Mouse (Mus musculus) cerebellum, postnatal 10 days (tissue): Measurements from ENCODE around the gene Asb16.

ENCODE experiments used
- DNase-seq, 2 experiments: peaks; one replicate each; pipeline ENCODE4 v3.0.0; 2021; ENCODE audit warnings: mixed read lengths in 2 of 2

Asb16 gene

DNA sequence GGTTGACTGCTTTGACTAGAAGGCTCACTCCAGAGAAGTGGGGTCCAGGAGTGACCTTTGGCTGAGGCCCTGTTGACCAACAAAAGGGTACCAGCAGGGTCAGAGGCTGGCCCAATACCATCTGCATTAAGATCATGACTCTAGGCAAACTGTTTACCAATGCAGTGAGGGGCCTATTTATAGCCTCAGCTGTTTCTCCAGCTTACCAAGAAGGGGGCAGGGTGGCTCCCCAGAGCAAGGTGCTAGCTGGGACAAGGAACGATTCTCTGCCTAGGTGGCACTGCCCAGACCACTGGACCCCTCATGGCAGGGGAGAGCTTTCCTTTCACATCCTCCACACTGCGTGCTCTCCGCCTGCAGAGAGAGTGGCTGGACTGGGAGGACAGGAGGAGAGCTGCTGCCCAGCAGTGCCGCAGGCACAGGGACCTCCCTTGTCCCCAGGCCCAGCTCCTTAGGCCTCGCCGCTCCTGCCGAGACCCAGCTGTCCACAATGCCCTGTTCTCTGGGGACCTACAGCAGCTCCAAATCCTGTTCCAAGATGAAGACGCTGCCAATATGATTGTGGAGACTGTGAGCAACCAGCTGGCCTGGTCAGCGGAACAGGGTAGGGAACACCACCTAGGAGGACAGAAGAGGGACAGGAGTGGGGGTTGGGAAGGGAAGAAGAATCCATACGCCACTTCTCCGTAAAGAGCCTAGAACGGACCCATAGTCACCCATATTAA is at the start of gene Asb16:
Gene Asb16 (plus strand): TSS at position 224 of the 725 bp plus-strand sequence.
- no peak for DNase-seq

DNA sequence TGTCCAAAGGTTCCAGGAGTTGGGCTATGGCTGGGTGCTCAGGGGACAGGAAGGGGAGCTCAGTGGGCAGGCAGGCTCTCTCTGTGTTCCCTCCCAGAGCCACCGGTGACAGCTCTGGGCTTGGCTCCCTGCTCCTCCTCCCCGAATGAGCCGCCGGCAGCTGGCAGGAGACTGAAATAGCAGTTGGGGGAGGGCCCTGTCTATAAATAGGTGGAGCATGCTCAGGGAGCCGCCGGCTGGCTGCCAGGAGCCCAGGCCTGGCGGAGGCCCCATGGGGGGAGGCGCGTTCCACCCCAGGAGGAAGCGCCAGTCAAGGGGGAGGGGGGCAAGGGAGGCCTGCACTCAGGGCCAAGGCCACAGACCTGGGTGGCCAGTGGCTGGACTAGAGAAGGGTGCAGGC is 49.8 kb upstream of the Asb16 start:
- peak; percentile 92 to 95 for DNase-seq

DNA sequence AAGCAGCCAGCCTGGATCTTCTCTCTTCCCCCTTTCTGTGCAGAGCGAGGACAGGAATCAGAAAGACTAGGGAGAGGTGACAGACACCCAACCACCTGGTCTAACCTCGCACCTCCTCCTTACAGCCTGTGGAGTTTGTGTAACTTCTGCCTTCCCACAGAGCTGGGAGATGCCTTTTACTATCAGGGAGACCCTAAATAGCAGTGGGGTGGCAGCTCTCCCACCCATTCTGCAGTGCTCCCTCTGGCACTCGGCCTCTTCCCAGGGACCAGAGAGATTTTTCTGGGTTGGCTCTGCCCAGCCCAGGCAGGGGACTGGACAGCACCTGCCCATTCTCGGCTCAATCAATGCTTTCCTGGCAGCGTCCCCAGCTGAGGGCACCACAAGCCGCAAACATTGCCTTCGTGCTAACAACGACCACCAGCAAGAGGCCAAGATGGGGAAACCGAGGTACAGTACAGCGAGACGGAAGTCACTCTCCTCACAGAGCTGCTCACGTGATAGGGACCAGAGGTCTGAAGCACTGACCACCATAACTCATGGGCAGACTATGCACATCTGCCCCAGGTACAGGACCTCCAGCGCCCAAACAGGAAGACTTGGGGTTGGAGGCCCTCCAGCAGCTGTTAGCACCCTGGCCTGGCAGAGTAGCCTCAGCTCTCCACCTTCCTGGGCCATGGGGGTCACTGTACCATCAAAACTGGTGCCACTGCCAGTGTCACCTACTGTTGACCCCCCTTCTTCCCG is 49.1 kb upstream of the Asb16 start:
- DNase-seq: peak; percentile 67 to 74

DNA sequence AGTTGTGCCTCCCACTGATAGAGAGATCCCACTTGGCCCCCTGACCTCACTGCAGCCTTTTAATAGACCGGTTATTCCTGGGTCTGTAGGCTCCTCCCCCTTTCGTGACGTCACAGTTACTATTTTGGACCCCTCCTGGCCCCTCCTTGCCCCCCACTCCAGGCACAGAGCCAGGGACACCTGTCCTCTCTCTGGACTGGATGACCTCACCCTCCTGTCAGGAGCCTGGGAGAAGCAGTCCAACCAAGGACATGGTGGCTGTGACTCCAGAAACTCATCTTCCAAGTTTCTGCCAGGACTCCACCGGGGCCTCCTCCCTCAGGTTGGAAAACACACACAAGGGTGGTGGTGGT is 48.6 kb upstream of the Asb16 start:
- peak; percentile 71 to 75 for DNase-seq

DNA sequence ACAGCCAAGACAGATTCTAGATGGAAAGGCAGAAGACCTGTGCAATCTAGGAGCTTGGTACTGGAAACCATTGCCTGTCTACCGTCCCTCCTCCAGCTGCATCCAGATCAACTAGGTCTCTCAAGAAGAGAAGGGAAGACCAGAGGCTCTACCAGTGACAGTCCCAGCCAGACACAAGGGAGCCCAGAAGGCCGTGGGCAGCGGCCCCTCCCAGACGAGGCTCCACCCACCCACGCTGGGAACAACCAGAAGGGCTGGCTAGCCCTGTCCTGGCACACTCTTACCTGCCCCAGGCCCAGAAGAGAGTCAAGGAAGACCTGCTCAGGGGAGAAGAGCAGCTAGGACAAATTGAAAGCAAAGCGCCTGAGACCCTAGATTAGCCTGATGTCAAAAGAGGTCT is 48.1 kb upstream of the Asb16 start:
- DNase-seq: peak in 1 of 2 experiments; percentile 52

DNA sequence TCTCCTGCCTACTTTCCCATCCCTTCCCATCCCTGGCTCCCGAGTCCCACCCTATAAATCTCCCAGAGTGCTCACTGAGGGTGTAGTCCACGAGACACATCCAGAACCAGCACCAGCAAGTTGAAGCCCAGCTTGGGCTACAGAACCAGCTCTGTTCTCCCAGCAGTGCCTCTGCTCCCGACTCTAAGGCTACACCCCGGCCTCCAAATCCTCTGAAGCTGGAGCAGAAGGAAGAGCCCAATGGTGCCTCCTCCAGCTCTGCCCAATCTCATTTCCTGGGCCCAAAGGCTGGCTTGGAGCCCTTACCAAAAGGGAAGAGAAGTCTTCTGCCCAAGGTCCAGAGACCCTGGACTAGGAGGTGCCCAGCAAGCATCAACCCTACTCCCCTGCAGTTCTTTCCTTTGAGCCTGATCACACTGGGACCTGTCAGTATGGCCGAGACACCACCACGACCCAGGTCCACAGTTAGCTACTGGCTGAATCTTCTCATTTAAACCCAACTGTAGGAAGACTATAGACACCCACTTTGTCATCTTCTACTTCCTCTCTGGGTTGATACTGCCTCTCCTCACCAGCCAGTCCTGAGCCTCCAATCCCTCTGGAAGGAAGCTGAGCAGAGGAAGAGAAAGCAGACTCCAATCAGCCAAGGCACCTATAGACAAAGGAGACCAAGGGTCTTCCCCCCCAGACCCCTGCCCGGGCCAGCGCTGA is 47.1 kb upstream of the Asb16 start:
- DNase-seq: no peak

DNA sequence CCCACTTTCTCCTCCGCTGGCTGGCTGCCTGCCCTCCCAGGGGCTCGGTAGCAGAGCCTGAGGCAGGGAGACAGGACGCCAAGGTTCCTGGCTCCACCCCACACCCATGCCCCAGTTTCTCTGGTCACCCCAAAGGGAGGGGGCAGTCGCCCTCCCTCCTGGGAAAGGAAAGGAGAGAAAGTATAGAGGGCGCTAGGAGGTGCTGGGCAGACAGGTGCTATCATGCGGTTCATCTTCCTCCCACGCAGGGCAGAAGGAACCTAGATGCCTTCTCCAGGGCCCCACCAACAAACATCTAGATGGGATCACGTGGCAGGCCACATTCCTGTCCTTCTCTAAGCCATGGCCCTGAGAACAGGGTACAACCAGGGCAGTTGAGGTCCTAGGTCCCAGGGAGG is 46.6 kb upstream of the Asb16 start:
- peak in 1 of 2 experiments; percentile 55 for DNase-seq

DNA sequence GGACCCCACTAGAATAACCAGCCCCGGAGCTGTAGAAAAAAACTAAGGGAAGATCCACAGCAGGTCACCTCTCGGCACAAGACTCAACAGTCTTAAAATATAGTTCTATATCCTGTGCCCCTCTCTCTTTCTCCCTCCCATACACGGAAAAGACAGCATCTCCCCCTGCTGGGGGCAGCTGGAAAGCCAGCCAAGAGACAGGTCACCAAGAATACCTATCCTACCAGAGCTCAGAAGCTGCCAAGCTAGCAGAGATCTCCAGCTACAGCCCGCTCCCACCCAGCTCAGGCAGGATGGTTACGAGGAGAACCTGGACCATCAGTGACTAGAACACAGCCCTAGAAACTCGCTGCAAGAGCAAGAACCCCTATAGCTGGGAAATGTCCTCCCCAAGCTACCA is 45.4 kb upstream of the Asb16 start:
- peak; percentile 67 to 73 for DNase-seq

DNA sequence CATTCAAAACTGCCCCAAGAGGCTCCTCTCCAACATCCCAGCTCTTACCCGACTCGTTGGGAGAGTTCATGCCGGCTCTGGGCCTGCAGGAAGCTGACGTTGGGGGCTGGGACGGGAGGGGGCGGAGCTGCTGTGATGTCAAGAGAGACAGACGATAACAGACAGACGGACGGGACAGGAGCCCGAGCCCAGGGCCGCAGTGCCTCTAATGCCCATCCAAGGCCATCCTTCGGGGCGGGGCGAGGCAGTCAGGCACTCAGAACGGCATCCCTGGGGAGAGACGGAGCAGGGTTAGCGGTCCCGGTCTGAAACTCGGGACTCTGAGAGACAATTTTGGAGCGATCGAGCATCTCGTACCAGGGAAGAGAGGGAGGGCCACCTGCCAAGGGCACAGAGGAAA is 43.9 kb upstream of the Asb16 start:
- DNase-seq: peak; percentile 64 to 67

DNA sequence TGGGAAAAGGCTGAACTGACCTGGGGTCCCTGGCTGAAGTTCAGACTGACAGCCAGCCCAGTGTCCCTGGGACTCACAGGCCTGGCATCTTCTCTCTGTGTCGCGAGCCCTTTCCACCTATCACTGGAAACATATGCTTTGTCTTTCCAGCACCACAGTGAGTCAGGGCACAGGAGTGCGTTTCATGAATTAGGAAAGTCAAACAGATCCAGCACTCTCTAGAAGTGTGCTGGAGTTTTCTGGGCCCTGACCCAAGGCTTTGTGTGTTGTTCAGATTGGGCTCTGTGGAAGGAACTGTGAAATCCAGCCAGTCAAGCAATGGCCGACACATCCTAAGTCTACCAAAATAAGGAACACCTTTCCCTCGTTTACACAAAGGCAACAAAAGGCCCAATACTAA is 43.3 kb upstream of the Asb16 start:
- DNase-seq: no peak

DNA sequence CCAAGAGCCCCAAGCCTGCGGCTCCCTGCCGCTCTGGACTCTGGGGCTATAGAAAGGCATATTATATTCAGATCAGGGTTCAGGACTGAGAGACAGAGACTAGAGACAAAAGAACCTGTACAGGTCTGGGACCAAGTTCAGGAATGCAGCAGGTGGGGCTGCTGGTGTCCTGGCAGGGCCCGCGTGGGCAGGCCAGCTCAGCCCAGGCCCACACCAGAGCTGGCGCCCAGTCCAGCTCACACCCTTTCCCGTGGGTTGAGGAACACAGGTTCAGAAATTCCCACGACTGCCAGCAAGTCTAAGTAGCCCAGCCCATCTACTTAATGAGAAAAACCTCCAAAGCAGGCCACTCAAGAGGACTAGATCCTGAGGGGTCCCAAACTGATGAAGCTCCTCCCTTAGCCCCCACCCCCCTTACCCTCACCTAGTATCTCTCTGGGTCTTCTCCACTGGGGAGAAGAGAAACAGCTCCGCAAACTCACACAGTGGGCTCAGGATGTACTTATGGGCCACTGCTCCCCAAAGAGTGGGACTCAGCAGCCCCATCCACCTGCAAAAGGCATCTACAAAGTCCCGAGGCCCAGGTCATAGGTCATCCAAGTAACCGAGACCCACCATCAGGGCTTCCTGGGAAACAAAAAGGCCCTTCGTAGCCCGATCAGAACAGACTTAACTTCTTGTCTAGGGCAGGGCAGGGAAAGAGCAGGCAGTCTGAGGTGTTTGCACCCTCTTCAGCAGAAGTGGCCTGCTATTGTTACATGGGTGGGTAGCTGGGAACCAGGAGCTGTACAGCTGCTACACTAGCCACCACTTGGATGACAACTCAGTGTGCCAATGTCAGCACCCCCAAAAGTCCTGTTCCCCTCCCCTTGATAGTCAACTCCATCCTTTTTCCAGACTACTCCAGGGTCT is 42.2 kb upstream of the Asb16 start:
- no peak for DNase-seq

DNA sequence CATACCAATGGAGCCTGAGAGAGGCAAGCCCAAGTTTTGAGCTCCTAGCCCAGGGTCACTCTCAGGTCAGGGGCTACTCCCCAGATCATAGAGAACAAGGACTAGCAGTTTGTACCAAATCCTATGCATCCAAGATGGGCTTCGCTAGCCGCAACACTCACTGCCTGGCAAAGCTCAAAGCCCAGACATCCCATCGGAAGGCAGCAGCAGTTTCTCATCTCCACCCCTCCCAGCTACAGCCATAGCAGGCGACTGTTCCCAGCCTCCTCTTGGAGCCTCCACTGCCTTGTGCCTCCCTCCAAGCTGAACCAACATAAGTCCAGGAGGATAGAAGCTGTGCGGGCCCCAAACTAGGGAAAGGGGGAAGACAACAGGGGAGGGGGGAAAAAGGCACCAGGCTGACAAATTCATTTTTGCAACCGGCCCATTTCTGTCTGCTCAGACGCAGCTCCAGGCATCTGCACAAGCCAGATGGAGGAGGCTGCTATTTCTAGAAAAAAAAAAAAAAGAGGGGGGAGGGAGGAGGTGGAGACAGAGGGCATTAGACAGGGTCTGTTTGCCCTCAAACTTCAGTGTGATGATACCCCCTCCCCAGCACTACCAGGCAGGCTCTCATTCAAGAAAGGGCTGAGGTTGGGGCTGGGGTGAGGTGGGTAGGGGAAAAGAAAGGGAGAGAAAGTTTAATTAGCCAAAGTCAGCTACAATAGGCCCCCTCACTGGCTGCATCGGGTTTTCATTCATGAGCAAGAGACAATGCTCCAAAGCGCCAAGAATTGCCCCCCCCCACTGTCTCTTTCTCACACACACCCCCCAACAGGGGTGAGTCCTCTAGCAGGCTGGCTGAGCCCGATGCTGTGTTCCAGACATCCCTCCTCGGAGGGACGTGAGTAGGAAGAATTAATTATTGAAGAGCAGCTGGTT is 41.0 kb upstream of the Asb16 start:
- peak; percentile 56 to 58 for DNase-seq

DNA sequence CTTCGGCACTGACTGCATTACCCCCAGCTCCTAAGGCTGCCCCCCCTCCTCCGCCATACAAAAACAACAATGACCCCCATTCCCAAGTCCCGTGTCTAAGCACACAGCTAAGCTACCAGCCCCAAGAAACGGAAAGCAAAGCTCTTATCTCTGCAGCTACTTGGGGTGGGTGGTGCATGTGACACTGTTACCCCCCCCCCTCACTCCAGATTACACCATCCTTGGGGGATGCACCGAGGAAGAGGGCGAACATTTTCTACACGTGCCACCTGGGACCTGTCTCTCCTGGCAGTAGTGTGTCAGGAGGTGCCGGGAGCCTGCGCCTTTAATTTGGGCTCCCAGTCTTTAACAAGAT is 40.4 kb upstream of the Asb16 start:
- no peak for DNase-seq

DNA sequence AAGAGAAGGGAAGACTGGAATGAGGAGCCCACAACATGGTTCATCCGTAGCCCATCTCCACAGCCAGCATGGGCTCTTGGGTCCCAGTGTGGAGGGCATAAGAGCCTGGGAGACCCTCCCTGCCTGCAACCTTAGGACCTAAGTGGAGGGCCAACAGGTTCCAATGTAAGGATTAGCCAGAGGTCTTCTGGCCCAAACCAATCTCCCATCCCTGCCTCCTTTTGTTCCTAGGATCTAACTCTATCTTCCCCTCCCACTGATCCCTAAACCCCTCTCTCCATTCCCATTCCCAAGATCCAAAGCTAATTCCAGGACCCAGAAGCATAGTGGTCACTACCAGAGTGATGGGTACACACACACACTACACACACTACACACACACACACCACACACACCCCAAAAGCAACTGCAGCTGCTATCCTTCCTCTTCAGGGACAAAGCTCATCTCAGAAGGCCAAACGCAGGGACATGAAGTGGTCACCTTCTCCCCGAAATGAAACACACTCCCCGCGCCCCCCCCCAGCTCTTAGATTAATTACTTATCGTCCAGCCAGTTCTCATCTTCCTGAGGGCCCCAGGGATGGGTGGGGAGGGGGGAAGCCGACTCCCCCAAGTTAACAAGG is 39.8 kb upstream of the Asb16 start:
- DNase-seq: no peak

DNA sequence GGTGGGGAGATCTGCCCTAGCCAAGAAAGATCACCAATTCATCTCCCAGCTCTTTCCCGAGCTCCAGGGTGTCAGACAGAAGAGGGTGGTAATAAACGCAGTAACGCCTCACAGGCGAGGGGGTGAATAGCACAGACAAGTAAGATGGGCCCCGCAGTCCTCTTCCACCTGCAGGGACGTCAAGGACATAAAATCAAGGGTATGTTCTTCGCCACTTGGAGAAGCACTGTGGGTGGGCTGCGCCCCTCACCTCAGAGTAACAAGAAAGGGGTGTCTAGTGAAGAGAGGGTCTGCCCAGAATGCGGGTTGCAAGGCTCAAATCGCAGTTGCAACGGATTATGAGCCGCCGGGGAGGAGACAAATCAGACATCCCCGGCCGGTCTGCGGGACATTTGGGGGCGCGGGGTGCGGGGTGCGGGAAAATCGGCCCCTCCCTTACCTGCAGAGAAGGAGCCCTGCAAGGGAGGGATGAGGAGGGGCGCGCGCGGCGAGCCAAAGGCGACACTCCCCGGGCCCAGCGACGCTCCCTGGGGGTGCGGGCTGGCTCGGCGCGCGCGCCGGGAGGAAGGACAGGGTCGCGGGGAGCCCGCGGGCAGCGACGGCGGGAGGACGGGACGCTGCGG is 39.1 kb upstream of the Asb16 start:
- peak in 1 of 2 experiments; percentile 61 for DNase-seq

DNA sequence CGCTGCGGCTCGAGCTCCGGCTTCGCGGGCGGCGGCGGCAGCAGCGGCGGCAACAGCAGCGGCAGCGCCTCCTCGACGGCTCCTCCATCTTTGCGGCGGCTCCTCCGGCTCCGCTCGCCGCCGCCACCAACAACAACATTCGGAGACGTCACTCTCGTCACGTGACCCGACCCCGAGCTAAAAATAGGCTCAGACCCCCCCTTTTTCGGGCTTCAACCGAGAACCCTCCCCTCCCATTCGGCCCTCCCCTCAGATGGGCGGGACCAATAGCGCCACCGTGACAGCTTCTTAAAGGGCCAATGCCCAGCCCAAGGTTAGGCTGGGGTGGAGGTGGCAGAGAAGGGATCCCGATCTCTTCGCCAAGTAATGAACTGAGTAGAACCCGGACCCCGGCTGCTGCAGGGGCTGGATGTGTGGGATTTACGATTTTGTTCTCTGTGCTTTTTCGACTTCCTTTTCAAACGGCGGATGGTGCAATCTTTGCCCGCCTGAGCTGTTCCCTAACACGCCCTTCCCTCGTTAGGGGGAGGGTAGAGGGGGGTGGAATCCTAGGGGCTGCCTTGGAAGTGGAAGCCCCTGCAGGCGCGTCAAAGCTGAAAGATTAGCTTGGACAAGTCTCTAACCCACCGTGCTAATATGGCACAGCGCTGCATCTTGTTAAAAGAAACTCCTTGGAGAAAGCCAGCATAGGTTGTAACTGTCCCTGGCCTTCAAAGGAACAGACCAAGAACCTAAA is 38.4 kb upstream of the Asb16 start, which contains the start of gene Hdac5:
Gene Hdac5 (minus strand): TSS at position 161 of the 736 bp plus-strand sequence.
- DNase-seq: peak; percentile 99

DNA sequence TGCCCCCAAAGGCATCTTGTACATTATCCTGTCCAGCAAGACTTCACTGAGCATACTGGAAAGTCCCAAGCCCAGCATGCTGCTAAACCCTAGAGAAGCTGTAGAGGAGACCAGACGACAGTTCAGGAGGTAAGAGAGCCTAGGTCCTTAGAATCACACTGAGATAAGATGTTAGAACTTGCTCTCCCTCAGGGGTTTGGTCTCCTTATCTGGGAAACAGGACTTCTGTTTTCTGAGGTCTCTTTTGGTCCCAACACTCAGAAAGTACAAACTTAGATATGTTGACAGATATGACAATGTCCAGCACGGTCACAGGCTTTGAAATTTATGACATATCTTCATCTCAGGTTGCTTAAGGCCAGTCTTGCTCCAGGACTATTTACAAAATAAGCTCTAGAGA is 32.5 kb upstream of the Asb16 start:
- DNase-seq: no peak

DNA sequence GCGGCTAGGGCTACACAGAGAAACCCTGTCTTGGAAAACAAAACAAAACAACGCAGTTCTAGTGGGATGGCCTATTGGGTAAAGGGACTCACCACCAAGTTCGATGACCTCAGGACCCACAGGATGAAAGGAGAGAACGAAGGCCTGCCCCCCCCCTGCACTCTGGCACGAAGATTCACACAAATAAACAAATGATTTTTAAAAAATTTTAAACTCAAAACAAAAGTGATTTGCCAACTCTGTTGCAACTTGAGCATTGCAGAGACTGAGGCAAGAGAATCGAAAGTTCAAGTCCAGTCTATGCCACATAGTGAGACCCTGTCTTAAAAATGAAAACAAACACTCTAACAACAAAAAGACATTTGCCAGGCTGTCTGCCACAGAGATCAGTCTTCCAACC is 27.9 kb upstream of the Asb16 start:
- no peak for DNase-seq

DNA sequence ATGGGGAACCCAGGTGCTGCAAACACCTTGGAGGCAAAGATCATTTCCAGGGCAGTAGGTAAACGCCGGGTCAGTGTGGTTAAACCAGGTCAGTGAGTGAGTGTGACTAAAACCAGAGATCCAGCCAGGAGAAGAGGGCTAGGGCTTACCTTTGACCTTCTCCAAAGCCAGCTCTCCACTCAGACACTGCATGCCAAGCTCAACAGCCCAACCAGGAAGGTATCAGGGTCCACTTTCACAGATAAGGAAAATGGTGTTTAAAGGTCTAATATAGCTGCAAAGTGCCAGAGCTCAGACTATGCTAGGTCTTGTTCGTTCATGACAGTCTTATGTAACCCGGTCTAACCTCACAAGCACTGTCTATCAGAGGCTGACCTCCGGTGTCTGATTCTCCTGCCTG is 27.3 kb upstream of the Asb16 start:
- no peak for DNase-seq

DNA sequence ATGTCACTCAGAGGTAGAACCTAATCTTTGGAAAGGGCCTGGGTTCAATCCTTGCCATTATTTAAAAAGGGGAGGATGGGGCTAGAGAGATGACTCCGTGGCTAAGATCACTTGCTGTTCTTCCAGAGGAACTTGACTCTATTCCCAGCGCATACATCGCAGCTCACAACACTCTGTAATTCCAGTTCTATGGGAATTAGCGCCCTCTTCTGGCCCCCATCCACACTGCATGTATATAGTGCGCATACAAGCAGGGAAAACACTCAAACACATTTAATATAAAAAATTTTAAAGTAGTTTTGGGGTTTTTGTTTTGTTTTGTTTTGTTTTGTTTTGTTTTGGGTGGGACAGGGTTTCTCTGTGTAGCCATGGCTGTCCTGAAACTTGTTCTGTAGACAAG is 26.7 kb upstream of the Asb16 start:
- no peak for DNase-seq
